Mouse (Mus musculus) stomach, embryonic 14.5 days (tissue): ENCODE data around the gene Ntn1. TPM values are rescaled to one million over a fixed set of nuclear protein-coding genes. Genes with fewer than 3 reads are reported as not detected.

ENCODE experiments used
- ATAC-seq: fragments of 200-750 bp; cut with Nextera tagmentation; 2 replicates; pipeline ENCODE4 v1.8.0; 2017; ENCODE audit warnings: low read depth, moderate TSS enrichment; ENCODE audit not compliant: insufficient number of reproducible peaks, insufficient read depth, low FRiP score
- H3K27ac ChIP-seq: fragments of 300-500 bp; sonication (generic); 2 replicates; pipeline ENCODE4 v1.5.1; 2014; ENCODE audit warnings: mild to moderate bottlenecking, low read length, moderate library complexity, mixed read lengths
- H3K27me3 ChIP-seq: fragments of 300-500 bp; sonication (generic); 2 replicates; pipeline ENCODE4 v1.6.1; 2014; ENCODE audit warnings: low read length, control low read depth, mixed read lengths; ENCODE audit not compliant: control insufficient read depth, insufficient read depth
- H3K36me3 ChIP-seq: fragments of 300-500 bp; sonication (generic); 2 replicates; pipeline ENCODE4 v1.6.1; 2014; ENCODE audit warnings: mild to moderate bottlenecking, control low read depth, low read length, moderate library complexity, mixed read lengths; ENCODE audit not compliant: control insufficient read depth, insufficient read depth
- H3K4me1 ChIP-seq: fragments of 300-500 bp; sonication (generic); 2 replicates; pipeline ENCODE4 v1.6.1; 2014; ENCODE audit warnings: low read length, control low read depth, mixed read lengths; ENCODE audit not compliant: control insufficient read depth, insufficient read depth
- H3K4me2 ChIP-seq: fragments of 300-500 bp; sonication (generic); replicated peaks from 2 replicates; pipeline ENCODE4 v1.6.1; 2014; ENCODE audit warnings: low read depth, low read length, control low read depth
- H3K4me3 ChIP-seq: fragments of 300-500 bp; sonication (generic); 2 replicates; pipeline ENCODE4 v1.5.1; 2014; ENCODE audit warnings: low read depth, low read length, control low read depth
- H3K9ac ChIP-seq: fragments of 300-500 bp; sonication (generic); replicated peaks from 2 replicates; pipeline ENCODE4 v1.6.1; 2014; ENCODE audit warnings: low read depth, mild to moderate bottlenecking, control low read depth, low read length, moderate library complexity, mixed read lengths
- H3K9me3 ChIP-seq: fragments of 300-500 bp; sonication (generic); 2 replicates; pipeline ENCODE4 v1.6.1; 2016; ENCODE audit warnings: low read depth, low read length, control low read depth; ENCODE audit not compliant: control insufficient read depth
- WGBS: fragments of 180-500 bp; shearing (Covaris S2); extraction: QIAGEN DNeasy Blood & Tissue Kit; methylation state at CpG from one replicate; pipeline ENCODE4 v1.1.7; 2014; 5-methylcytosine and 5-hydroxymethylcytosine counted together
- polyA plus RNA-seq: library from polyadenylated mRNA; unstranded; fragments of >200 nt; fragmentation: Nextera tagmentation; extraction: Ambion mirVana; gene quantifications from 2 replicates; pipeline ENCODE4 v1.2.1, GENCODE M21; 2014

The Ntn1 gene
- polyA plus RNA-seq, 1 experiment from 2014 or later: 8.7 TPM

DNA sequence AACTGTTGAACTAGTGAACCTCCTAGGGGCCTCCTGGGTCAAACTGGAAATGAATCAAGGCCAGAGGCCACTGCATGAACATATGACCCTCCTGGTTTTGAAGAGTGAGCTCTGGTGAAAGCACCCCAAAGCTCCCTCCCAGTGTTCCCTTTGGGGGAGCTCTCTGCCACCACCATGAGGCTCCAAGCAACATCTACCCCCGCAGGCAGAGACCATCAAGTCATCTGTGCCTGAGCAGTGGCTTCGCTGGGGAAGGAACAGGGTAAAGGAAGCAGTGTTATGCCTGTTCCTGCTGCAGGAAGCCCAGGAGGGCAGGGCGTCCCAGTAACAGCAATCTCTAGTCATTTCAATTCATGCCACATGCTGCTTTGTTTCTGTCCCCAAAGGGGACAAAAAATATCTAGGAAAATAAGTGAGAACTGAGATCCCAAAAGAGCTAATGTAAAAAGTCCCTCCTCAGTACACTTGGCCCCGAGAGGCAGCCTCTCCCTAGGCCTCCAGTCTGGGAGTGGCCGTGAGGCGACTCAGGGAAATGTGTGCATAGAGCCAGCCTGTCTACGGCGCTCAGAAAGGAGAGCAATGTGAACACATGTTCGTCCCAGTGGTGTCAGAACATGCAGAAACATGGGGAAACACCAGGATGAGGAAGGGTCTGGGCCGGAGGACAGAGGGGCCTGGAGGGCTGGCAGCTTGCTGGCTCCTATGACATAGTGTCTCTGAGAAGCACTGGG lies 139.3 kb downstream of the Ntn1 start:
- H3K9ac ChIP-seq: no peak overlapping the region
- H3K27ac ChIP-seq: no peak overlapping the region
- 59% methylated on average over 10 of the region's 10 CpGs for WGBS
- H3K9me3 ChIP-seq: no peaks in the 10 kb centered on the region
- no peaks in the 10 kb centered on the region for H3K27me3 ChIP-seq
- H3K4me3 ChIP-seq: no peak overlapping the region
- ATAC-seq: no peak; the same call in 1 of the 2 replicates
- H3K4me2 ChIP-seq: no peak overlapping the region
- peaks cover 10% of the 10 kb centered on the region; the same call in 1 of the 2 replicates for H3K36me3 ChIP-seq
- peaks cover 7% of the 10 kb centered on the region; the same call in 1 of the 2 replicates for H3K4me1 ChIP-seq

DNA sequence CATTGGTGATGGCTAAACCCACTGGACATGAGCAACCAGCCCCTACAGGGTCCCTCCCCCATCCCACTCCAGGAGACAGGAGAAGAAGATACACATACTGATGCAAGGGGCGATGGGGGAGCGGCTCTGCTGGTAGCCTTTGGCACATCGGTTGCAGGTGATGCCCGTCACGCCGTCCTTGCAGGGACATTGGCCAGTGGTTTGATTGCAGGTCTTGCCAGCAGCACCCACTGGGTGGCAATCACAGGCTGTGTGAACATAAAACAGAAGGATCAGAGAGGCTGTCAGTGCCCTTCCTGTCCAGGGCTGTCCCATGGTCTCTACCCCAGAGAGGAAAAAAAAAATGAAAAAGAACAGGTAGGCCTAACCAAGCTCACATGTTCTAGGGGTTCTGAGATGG lies 140.2 kb downstream of the Ntn1 start:
- 97% methylated on average over 6 of the region's 6 CpGs for WGBS
- no peak for ATAC-seq
- H3K4me1 ChIP-seq: peaks cover 7% of the 10 kb centered on the region; the same call in 1 of the 2 replicates

GRCm38 (mm10) chr11:68258498-68258897 lies 142.1 kb downstream of the Ntn1 start:
- no peak overlapping the region for H3K9ac ChIP-seq
- H3K36me3 ChIP-seq: peaks cover 10% of the 10 kb centered on the region; the same call in 1 of the 2 replicates
- ATAC-seq: no peak
- no peak overlapping the region for H3K4me3 ChIP-seq
- WGBS: 76% methylated on average over 4 of the region's 4 CpGs
- H3K9me3 ChIP-seq: no peaks in the 10 kb centered on the region
- H3K4me1 ChIP-seq: peaks cover 7% of the 10 kb centered on the region; the same call in 1 of the 2 replicates
- no peaks in the 10 kb centered on the region for H3K27me3 ChIP-seq
- no peak overlapping the region for H3K4me2 ChIP-seq
- no peak overlapping the region for H3K27ac ChIP-seq

More for the DNA sequence above, 140.2 kb downstream of the Ntn1 start:
- Histone ChIP-seq H3K4me3 (no peak overlapping the region), H3K36me3 (peaks cover 10% of the 10 kb centered on the region; the same call in 1 of the 2 replicates), H3K27me3 (no peaks in the 10 kb centered on the region), H3K9ac (no peak overlapping the region), H3K9me3 (no peaks in the 10 kb centered on the region), H3K27ac (no peak overlapping the region), H3K4me2 (no peak overlapping the region)

- ATAC-seq: no peak
- Histone ChIP-seq H3K27me3 (no peaks in the 10 kb centered on the region), H3K4me2 (no peak overlapping the region), H3K36me3 (peaks cover 2% of the 10 kb centered on the region; the same call in 1 of the 2 replicates), H3K4me1 (0 out of 2 replicates have a peak, but pooled peaks cover 3% of the 10 kb centered on the region), H3K9ac (no peak overlapping the region), H3K27ac (no peak overlapping the region), H3K4me3 (no peak overlapping the region), H3K9me3 (no peaks in the 10 kb centered on the region)
- 65% methylated on average over 7 of the region's 7 CpGs for WGBS
Observed at GRCm38 (mm10) chr11:68253531-68253930, 147.1 kb downstream of the Ntn1 start.

DNA sequence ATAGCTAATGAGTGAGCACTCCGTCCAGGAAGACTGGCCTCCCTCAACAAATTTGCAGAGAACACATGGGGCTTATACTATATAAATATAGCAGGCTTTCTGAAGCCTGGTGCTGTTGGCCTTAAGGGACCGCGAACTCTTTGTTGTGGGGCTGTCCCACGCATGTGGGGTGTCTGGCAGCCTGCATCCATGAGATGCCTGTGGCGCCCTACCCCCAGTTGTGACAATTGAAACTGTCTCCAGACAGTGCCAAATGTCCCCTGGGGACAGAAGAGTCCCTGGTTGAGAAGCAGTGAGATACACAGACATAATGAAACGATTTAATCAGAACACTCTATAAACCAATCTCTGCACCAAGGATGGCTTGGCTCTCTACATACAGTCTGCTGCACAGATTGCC lies 150.5 kb downstream of the Ntn1 start:
- WGBS: 67% methylated on average over 6 of the region's 6 CpGs
- no peak overlapping the region for H3K4me2 ChIP-seq
- 0 out of 2 replicates have a peak, but pooled peaks cover 3% of the 10 kb centered on the region for H3K4me1 ChIP-seq
- H3K36me3 ChIP-seq: no peaks in the 10 kb centered on the region
- no peak overlapping the region for H3K9ac ChIP-seq
- H3K4me3 ChIP-seq: no peak overlapping the region
- no peaks in the 10 kb centered on the region for H3K9me3 ChIP-seq
- H3K27ac ChIP-seq: no peak overlapping the region
- no peaks in the 10 kb centered on the region for H3K27me3 ChIP-seq
- no peak for ATAC-seq

DNA sequence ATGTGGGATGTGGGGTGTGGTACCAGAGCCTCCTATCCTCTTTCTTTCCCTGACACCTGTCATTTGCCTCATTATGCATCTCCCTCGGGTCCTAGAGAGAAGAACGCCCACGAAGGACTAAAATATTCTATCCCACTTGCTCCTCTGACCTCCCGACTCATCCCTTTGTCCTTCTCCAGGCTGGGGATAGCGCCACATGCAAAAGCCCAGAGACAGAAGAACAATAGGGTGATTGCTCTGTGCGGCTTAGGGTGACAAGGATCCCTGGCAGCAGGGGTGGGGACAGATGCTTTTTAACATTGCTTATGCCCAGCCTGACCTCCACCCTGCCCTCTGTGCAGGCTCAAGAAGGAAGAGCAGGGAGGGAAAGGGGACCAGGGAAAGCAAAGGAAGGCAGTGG lies 152.7 kb downstream of the Ntn1 start:
- Histone ChIP-seq H3K9ac (no peak overlapping the region), H3K27ac (no peak overlapping the region), H3K36me3 (no peaks in the 10 kb centered on the region), H3K4me3 (no peak overlapping the region), H3K4me2 (no peak overlapping the region), H3K27me3 (no peaks in the 10 kb centered on the region), H3K4me1 (0 out of 2 replicates have a peak, but pooled peaks cover 3% of the 10 kb centered on the region), H3K9me3 (no peaks in the 10 kb centered on the region)
- no peak for ATAC-seq
- 59% methylated on average over 6 of the region's 6 CpGs for WGBS

DNA sequence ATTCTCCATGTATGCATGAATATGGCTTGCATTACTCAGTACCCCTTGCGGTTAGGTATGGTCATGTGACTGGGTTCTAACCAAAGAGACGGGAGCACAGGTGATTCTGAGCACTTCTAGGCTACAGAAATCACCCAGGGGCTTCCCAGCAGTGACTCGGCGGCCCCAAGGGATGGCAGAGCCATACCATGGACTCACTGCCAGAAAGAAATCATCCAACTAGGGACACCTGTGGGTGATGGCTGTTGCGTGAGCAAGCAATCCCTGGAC lies 155.7 kb downstream of the Ntn1 start:
- Histone ChIP-seq H3K27me3 (no peaks in the 10 kb centered on the region), H3K4me3 (no peak overlapping the region), H3K36me3 (no peaks in the 10 kb centered on the region), H3K9ac (no peak overlapping the region), H3K4me2 (no peak overlapping the region), H3K27ac (no peak overlapping the region), H3K9me3 (no peaks in the 10 kb centered on the region), H3K4me1 (0 out of 2 replicates have a peak, but pooled peaks cover 3% of the 10 kb centered on the region)
- WGBS: 82% methylated on average over 5 of the region's 5 CpGs
- ATAC-seq: no peak

- H3K27me3 ChIP-seq: no peaks in the 10 kb centered on the region
- no peaks in the 10 kb centered on the region for H3K9me3 ChIP-seq
- H3K4me2 ChIP-seq: no peak overlapping the region
- 0 out of 2 replicates have a peak, but pooled peaks cover 3% of the 10 kb centered on the region for H3K4me1 ChIP-seq
- 82% methylated on average over 16 of the region's 16 CpGs for WGBS
- H3K4me3 ChIP-seq: no peak overlapping the region
- H3K27ac ChIP-seq: no peak overlapping the region
- H3K9ac ChIP-seq: no peak overlapping the region
- H3K36me3 ChIP-seq: no peaks in the 10 kb centered on the region
- ATAC-seq: no peak
Observed at GRCm38 (mm10) chr11:68244254-68244991, 156.2 kb downstream of the Ntn1 start.
